Mouse (Mus musculus): ENCODE measurements around the gene Slc8a1.

The Slc8a1 gene

DNA sequence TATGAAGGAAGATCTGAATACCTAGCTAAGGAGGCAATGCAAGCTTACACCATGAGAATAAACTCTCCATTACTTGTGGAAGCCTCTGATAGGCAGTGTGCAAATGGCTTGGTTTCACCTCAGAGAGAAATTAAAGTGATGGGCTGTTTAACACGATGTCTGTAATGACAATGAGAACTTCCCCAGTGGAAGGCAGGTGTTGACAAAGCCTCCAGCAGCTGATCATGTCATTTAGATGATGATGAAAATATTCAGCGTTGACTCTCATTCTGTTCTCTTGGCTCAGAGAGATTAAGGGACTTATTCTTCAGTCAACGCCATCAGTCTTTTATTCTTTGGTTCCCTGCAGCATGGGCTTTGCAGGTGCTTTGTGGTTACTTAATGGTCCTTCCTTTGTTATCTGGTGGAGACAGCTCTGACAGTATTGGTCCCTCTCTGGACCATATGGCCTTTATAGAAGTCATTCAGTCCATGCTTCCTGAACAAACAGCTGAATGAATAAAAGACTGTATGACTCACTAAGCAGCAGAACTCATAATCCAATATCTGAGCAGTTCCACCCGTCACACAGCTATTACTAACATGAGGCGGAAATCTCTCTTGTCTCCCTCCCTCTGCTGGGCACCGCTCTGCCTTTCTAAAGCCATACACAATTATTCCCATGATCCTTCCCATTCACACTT is 184.0 kb downstream of the Slc8a1 start:
- no peak for DNase-seq (ENCODE audit: low read depth)

DNA sequence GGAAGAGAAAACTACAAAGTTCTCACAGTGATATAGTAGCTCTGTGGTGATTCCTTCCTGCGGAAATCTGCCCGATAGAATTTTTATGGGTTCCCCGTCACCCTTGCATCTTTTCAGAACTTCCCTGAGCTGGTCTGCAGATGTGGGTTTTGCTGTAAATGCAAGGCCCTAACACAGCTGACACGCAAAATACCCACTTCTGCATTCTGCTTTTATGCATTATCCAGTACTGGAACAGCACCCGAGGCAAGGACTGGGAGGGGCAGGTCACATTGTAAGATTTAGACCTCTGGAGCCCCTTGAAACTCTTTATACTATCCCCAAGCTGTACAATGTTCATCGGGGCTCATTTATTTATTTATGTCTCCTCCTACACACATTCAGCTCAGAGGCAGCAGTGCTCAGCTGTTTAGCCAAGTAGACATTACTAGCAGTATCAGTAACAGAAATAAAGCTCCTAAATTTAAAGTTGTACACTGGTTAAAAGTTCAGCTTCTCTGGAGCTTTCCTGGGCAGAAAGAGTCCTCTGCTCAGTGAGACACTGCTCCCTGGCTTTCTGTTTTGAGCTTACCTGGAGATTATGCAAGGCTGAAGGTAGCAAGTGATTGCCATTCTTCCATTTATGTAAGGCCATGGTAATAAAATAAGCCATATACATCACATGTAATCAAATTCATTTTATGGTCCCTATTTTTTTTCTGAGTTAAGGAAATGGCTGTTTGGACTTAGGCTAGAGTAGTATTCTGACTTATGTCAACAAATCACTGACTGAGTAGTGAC is 186.1 kb downstream of the Slc8a1 start:
- no peak for DNase-seq (ENCODE audit: low read depth)

DNA sequence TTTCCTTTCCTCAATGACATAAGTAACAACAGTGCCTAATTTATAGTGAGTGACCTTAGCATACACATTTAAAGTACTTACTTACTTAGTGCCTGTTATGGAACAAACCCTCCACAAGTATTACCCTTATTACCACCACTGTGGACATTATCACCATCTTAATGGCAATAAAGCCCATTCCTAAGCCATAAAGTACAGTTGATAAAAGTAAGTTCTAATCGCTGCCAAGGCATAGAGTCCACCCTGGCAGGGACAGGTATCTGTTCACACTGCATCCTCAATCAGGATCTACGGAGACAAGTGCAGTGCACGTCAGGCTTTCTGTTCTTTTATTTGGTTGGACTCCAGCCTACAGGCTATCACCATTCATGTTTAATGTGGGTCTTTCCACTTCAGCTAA is 187.3 kb downstream of the Slc8a1 start:
- DNase-seq (ENCODE audit: low read depth), result no peak

DNA sequence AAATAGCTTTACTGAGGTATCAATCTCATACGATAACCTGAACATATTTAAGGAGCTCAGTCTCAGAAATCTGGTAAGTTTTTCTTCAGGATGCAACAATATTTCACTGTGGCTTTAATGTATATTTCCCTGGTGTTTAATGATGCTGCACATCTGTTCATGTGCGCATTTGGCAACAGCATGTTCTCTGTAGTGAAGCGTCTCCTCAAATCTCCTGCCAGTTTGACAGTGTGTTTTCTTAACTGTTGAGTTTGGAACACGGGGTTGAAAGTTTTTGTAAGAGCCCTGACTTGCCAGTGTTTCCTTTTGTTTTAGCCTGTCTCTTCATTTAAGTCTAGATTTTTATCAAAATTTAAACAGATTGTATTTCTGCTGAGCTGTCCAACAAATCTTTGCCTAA is 190.2 kb downstream of the Slc8a1 start:
- DNase-seq (ENCODE audit: low read depth), result no peak

DNA sequence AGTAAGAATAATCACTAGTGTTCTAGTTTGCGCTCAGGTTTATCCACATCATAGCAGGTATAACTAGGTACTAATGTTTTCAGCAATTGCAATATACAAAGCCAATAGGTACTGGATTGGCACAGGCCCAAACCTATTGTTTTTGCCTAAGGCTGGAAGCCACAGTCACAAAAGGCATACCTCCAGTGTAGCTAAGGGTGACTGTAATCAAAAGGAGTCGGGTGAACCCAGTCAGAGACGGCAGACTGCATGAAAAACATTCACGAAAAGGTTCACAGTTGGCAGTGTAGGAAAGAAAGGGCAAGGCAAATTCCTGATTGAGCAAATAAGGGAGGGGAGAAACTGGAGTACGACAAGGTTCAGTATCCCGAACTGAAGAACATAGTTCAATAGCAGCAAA is 191.7 kb downstream of the Slc8a1 start:
- no peak for DNase-seq (ENCODE audit: low read depth)

DNA sequence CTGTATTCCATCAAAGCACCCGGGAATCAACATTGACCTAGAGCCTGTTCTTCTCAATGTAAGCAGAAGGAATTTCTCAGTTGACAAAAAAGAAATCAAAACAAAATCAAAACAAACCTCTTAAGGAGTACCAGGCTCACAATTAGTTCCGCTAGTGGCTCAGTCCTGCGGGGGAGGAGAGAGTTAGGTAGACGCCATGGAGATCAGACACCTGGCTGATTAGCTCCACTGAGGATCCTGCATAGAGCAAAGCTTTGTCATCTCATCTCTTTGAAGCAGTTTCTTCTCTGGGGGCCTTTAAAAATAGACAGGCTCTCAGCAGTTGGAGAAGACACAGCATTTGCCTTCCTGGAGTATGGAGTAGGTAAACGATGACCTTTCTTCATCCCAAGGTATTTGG is 192.2 kb downstream of the Slc8a1 start:
- no peak for DNase-seq (ENCODE audit: low read depth)

DNA sequence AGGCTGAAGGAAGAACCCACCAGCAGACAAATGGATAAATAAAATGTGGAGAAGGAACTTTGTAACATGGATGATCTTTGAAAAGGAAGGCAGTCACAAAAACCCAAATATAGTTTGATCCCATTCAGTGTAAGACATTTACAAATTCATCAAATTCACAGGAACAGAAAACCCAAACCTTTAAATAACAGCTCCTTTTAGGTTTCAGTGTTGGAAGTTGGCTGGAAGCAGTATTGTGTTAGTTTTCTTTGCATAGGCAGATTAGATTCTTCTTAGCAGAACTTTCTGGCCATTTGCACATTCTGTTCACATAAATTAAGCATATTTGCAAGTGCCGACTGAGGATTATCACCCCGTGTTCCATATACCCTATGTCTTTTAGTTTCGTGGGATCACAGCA is 193.3 kb downstream of the Slc8a1 start:
- no peak for DNase-seq (ENCODE audit: low read depth)

DNA sequence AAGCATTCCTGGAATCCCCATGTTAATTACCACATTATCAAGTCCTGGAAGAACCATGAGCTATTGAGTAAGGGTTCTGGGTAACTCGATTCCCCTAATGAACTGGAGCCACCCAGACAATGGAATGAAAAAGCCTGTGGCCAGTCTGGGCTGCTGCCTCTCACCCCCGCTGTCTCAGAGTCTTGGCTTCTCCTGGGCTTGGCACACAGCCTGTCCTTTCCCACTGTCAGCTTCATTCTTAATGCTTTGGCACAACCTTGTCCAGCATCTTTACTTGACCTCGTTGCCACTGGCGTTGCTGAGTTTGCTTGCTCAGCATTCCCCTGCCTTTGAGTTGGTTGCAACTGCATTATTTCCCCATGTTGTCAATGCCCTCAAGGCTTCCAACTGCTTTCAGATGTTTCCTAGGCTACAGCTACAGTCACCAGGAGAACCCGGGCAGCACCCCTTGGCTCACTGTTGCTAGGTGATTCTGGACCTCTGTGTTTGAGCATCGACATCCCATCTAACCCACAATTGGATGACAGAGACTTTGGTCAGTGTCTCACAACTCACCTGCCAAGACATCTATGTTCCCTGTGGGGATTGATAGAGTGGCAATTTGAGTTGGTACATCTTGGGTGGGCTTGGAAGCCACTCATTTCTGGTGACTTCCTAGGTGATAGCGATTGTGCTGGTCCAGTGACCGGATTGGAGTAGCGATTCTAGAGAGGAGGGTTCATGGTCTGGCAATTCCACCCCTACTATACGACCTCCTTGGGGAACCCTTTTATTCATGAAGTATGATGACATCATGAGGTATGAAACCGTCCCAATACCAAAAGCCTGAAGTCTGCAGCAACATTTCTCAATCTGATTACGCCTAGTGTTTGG is 195.6 kb downstream of the Slc8a1 start:
- DNase-seq (ENCODE audit: low read depth), result no peak

DNA sequence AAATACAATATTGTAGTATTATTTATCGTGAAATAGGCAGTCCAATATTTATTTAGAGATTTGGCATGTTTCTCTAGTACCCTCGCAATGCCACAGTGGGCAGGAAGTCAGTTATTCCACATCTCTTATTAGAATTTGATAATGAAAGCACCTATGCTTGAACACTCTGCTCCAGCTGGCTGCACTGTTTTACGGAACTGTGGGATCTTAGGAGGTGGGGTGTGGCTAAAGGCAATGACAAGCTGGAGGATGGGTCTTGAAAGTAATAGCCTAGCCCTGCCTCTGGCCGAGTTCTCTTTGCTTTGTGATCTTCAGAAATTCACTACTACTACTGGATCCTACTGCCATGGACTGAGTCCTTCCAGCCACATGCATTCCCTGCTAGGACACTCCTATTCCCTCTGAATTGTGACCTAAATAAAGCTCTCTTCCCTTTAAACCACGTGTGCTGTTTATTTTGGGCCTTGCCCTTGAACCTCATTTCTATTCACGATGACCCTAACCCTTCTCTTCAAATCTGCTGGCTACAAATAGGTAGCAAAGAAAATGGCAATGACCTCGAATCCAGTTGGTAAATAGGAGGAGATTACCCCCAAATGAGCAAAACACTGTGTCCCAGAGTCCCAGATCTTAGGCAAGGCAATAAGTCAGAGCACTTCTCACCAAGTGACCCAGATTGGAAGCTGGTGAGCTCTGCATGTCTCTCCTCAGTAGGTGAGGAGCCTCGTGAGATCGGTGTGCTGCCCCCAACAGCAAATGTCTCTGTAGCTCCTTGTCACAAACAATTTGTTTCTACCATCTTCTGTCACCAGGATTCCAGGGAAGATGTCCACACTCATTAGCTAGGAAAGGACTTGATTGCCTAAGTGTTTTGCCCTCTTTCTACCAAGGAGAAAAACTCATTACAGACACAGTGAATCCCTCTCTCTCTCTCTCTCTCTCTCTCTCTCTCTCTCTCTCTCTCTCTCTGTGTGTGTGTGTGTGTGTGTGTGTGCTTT is 199.7 kb downstream of the Slc8a1 start:
- DNase-seq (ENCODE audit: low read depth), result no peak

DNA sequence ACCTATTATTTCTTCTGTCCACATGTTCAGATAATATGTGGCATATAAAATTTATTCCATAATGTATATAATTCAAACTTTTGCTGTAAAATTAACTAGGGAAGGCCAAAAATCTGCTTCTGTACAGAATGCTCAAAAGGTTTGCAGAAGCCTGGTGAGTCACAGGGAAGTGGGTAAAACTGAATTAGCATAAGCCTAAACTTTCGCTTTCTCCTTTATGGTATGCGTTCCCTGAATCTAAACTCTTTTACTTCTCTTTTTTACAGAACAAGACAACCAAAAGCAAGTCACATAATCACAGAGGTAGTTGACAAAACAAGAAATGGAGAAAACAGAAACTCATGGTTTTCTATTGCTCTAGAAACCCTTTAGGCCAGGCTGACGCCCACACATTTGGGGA is 202.1 kb downstream of the Slc8a1 start:
- no peak for DNase-seq (ENCODE audit: low read depth)

DNA sequence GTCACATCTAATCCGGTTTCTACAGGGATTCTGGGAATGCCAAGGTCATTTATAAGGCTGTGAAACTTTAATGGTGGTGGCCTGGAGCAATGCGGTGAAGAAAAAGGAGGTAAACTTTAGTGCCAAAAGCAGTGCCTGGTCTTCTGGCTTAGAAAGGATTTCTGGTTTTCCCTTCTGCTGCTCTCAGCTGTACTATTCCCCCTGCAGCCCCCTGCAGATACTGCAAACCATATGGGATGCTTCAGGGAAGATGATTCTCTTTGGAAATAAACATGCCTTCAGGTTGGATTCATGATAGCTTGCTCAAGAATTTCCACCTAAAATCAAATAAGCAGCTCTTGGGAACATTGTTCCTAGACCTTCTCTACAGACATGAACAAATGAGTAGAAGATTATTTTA is 208.3 kb downstream of the Slc8a1 start:
- DNase-seq (ENCODE audit: low read depth), result no peak

DNA sequence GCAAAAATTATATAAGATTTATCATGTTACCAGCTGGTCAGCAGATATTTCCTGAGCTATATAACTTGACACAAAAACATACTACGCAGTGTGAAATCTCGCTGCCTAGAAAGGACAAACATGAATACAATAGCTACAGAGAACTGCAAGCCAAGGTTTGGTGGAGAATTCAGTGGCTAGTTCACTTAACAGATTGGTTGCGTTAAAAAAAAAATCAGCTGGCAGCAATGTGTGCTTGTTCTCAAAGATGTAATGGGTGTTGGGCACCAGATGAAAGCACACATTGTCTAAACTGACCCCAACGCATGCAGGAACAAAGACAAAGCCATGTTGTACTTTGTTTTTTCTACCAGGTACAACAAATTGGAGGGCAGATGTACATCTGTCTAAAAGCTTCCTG is 209.2 kb downstream of the Slc8a1 start:
- DNase-seq (ENCODE audit: low read depth), result no peak

DNA sequence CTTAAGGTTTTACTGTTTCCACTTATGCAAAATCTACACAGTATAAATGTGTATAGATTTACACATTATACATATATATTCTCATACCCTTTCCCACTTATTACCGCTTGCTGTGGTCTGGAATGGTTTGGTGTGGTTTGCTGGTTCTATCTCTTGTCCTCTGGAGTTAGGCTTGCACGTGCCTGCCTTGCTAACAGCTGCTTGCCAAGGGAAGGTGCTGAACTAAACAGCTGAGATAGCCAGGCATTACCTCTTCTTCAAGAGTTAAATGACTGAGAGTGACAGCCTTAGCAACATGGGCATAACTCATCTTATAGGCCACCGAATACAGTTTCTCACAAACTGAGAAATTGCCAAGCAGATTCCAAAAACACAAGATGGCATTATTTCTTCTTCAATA is 211.7 kb downstream of the Slc8a1 start:
- DNase-seq (ENCODE audit: low read depth), result no peak

DNA sequence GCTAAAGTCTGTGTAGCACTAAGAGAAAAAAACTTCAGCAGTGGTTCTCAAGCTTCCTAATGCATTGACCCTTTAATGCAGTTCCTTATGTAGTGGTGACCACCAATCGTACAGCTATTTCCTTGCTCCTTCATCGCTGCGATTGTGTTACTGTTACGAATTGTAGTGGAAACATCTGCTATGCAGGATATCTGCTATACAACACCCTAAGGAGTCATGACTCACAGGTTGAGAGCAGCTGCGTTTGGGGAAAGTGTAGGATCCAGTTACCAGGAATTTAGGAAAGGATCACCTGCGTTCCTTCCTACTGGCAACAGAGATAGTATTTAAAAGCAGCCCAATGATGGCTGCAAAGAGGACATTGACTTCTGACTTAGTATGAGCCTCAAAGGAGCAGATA is 213.4 kb downstream of the Slc8a1 start:
- no peak for DNase-seq (ENCODE audit: low read depth)

DNA sequence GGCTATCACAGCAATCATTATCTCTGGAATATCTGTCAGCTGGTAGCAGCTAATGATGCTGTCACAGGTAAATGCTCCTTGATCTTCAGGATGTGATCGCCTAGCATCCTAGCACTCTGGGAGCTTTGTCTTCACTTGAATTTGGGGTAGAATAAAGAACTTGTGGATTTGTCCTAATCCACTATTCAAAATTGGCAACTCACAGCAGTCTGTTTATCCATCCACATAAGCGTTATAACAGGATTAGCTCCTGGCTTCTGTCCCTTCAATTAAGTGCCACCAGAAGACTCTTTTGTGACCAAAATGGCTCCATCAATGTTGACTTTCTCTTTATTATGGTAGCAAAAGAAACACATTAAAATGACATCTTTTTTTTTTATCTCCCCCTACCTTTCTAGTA is 214.2 kb downstream of the Slc8a1 start:
- DNase-seq (ENCODE audit: low read depth), result no peak

DNA sequence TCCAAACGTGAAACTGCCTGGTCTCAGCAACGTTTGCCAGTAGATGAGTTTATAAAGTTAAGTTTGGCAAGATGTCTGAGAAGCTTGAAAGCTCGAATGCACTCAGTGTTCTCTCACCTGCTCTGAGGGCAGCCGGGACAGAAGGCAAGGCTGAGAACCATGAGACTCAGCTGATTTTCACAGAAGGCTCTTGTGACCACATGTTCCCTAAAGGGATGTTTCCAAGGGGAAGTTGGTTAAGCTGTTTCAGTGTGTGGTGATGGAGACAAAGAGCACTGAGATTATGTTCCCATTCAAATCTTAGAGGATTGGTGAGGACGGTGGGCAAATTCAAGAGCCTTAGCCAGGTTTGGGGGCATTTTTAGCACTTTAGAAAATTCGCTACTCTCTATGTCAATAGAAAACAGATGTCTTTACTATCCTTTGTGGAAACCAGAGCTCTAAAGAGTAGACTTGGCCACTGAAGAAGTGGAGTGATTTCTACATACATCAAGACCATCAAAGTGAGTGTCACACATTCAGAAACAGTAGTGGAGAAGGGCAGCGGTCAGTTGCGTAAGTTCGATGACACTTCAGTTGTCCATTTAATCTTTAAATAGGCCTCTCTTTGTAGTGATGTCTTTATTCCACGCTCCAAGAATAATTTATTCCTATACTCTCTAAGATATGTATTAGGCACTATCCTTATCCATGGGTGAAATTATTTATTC is 219.7 kb downstream of the Slc8a1 start:
- no peak for DNase-seq (ENCODE audit: low read depth)

DNA sequence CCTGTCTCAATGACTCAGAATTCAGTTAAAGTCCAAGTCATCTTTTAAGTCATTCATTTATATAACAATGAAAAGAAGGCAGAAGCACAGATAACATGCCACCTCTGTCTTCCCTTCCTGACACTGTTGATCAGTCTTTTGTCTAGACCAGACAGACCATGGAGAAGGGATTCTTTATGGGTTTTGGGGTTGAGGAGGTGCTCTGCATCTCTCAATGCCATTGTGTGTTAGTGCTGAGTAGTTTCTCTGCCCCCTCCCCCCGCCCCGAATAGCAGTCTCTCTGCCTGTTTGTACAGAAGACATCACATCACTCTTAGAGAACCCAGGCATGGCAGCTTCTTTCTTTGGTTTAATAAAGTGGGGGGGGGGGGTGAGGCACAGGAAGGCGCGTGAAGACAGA is 222.0 kb downstream of the Slc8a1 start:
- no peak for DNase-seq (ENCODE audit: low read depth)

DNA sequence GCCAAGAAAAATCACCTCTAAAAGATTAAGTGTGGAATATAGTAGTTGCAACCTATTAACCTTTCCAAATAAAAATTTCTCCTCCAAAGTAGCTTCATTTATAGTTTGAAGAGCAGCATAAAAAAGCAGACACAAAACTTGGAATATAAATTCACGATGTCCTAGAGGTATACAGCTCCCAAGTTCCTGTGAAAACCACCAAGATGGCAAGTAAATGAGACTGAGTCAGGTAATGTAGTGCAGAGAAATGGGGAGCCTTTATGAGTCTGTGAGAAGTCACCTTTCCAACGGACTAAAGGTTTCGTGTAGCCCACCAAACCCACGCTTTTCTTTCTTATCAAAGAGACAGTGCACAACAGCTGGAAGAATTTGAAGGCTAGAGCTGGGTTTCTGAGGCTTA is 224.2 kb downstream of the Slc8a1 start:
- DNase-seq (ENCODE audit: low read depth), result no peak

DNA sequence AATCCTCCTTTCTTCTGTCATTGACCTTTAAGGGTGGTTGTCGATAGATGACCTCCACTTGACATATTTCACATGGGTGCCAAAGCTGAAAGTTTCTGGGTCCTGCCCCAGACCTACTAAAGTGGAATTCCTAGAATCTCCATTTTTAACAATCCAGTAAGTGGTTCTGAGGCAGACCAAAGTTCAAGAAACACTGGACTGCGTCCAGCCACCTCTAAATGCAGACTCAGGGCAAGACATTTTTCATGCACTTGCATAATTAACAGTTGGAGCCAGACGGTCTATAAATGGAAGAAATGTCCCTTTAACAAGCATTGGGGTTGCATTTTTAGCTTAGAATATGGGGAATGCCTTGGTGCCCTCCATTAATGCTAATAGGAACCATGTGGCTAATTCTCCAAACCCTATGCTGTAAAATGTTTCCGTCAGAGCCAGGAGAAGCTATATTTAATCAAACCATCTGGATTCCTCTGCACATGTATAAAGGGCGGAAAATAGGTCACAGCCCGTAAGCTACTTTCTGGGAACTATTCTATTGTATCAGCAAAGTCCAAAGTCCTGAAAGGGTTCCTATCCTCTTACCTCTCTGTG is 224.7 kb downstream of the Slc8a1 start:
- no peak for DNase-seq (ENCODE audit: low read depth)

DNA sequence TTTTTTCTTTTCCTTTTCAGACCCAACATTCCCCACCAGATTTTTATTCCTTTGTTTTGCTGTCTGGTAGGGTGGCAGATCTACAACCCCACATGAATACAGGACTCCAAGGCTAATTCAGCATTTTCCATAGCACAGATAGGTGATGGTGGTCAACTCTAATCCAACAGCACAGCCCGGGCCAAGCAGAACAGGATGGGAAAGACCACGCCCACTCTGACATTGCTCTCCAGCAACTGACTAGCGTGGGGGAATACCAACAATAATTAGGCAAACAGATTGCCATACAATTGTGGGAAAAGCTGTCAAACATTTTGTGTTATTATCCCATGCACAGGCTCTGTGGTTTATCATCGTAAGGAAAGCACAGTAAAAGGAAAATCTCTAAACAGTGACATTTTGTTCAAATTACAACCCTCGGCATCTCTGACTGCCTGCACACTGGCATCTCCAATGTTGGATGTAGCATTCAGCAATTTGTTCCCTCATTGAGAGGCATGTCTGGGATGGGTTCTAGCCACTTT is 233.0 kb downstream of the Slc8a1 start:
- DNase-seq (ENCODE audit: low read depth), result no peak
